Mouse (Mus musculus) lung, adult 2 months (tissue): ENCODE data around the gene Olfr272.

Source experiments
- CTCF ChIP-seq: fragments of 200-500 bp; IDR thresholded peaks from 2 replicates; pipeline ENCODE4 v1.5.1; 2011; ENCODE audit warnings: mild to moderate bottlenecking, low read length, control low read depth; ENCODE audit not compliant: insufficient read depth
- POLR2A ChIP-seq: fragments of 200-500 bp; IDR thresholded peaks from 2 replicates; pipeline ENCODE4 v1.6.1; 2011; ENCODE audit warnings: low read depth, mild to moderate bottlenecking, control low read depth, low read length, borderline replicate concordance; ENCODE audit errors: extremely low read depth

DNA sequence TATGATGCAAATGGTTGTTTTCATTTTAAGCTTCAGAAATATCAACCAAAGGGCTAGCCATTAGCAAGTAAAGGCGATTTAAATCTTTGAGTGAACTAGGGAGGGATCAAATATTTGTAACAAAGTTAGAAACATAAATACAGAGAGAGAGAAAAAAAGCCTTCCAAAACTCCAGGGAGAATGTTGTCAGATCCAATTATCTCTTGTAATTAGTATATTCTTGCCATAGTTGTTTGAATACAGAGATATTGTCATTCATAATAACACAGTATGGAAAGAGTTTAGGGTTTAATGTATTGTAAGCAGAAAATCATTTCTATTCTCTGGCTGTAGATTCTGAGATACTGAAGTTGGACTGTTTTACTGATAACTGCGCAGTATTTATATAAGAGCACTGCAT, at the start of gene Olfr272:
- TF ChIP-seq POLR2A = no peak
- TF ChIP-seq CTCF = no peak
